Mouse (Mus musculus) urinary bladder, postnatal 36 days (tissue): Measurements from ENCODE around the gene Nck2.
A peak's percentile ranks its signal among the peaks of the same experiment; 100 is the strongest.
"Not testable (repeated sequence)": the region's sequence is repeated elsewhere in the genome, so short reads cannot be mapped to it uniquely, and the experiment has no call there.

Experiments
- DNase-seq, 2 experiments: peaks; one replicate each; pipeline ENCODE4 v3.0.0; 2022; ENCODE audit warnings: low spot score in 2 of 2, mixed read lengths in 1 of 2

Gene Nck2

DNA sequence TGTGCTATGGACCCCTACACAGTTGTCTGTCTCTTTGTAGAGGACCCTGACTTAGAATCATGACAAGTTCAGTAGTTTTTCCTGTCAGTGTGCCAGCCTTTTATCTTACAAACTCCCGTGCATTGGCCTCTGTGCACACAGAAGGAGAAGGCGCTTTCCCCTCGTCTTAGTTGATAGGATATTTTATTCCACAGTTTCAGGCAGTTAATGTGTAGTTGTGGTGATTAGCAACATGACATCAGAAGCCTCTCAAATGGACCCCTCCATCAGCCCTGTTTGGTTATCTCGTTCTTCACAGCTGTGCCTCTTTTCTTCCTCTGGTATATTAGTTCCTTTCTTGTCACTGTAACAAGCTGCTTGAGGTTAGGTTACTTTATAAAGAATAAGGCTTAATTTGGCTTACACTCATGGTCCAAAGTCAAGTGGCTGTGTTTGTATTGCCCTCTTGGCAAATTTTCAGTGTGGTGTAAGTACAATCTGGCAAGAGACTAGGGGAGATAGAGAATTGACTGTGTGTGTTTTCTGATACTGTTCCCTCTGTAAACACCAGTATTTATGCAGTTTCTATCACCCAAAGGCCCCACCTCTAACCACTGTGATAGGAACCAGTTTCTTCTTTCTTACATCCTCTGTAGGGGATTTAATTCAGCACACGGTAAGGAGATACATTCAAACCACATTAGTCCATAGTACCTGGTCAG lies 89.8 kb downstream of the Nck2 start:
- DNase-seq = no peak

DNA sequence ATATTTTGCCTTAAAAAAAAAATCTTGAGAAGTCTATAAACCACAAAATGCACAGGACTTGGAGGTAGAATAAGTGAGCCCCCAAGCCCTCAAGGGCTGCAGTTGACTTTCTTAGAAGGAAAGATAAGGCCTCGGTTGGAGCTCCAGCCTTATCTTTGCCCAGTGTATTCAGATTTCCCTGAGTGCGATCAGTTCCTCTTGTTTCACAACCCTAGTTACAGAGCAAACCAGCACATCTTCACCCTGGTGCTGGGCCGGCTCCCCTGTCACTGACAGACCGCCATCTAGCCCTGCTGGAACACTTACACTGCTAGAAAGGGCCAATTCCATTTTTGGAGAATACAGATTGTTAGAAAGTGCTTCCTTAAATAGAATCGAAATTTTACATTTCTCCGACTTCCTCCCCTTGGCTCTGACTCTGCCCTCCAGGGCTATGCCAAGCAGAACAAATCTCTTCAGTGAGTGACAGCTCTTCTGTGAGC lies 91.2 kb downstream of the Nck2 start:
- peak in 1 of 2 experiments; percentile 9 for DNase-seq

DNA sequence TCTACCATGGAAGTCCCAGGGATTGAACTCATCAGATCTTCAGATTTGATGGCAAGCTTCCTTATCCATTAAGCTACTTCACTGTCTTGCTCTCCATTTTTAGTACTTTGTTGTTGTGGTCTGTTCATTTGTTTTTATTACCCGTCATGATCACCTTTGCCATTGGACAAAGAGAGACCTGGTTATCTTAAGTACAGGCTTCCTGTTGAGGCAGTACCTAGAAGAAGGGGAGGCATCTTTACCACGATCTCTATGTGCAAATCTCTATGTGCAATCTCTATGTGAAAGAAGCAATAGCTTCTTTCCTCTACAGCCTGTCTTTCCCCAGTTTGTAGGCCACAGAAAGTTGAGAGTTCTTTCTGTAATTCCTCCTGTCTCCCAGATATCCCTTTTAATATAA lies 91.9 kb downstream of the Nck2 start:
- DNase-seq = no peak

DNA sequence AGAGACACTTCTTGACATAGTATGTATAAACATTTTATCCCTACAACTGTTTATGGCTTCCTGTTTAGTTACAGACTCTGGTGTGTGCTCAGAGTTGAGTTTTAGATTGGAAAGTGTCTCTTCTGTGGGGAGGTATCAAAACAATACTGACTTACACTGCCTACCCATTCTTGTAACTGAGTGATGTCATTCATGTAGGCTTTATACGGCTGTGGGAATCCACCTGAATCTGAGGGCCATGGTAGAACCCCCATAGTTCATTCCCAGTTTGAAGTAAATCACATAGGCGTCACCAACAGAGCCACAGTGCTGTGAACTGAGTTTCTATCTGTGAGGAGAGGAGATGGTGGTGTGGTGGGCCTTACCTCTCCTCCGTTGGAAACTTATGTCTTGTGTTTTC lies 92.6 kb downstream of the Nck2 start:
- DNase-seq = no peak

- DNase-seq = no peak
Observed at GRCm38 (mm10) chr1:43537496-43537895, 93.1 kb downstream of the Nck2 start.

- DNase-seq = no peak
Observed at GRCm38 (mm10) chr1:43538716-43539115, 94.3 kb downstream of the Nck2 start.

DNA sequence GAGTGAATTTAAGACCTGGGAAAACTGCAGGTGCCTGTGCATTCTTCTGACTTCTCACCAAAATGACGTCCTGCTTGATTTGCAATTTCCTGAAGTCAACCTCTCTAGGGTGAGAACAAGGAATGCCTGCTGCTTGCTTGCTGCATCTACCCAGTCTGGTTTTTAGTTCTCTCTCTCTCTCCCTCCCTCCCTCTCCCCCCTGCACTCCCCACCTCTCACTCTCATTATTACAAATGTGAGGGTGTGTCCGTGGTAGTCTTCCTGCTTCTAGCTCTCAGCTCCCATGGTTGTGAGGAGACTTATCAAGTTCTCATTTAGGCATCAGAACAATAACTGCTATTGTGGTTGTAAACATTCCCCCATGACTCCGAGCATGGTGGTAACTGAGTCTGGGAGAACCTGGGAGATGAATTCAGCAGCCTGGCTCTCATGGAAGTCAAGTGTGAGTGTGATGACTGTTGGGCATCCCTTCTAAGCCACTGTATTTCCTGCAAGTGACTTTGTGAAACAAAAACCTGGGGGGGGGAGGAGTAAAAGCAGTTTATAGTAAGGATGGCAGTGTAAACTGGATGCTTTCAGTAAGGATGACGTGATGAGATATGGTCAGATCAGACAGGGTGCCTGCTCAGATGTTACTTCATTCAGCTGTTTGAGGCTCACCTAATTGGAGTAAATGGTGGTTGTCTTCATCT lies 95.5 kb downstream of the Nck2 start:
- DNase-seq = no peak

DNA sequence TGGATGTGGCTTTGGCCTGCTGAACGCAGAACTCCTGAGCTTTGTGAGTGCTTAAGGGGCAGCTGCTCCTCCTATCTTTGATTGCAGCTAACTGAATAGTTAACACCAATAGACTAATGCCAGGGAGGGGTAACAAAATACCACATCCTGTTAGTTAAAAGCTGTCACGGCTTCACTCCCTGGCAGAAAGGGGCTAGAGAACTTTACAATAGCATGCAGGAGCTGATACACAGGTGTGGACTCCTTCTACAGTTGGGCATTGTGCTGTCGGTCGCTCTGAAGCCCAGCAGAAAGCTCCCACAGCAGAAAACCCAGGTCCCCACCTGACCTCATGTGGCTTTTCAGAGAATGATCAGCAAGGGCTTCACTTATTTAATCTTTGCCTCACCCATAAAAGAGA lies 98.0 kb downstream of the Nck2 start:
- DNase-seq = no peak

- DNase-seq = no peak
Observed at GRCm38 (mm10) chr1:43547644-43548043, 103.3 kb downstream of the Nck2 start.

- DNase-seq = no peak
Observed at GRCm38 (mm10) chr1:43548749-43549148, 104.4 kb downstream of the Nck2 start.

- DNase-seq = no peak
Observed at GRCm38 (mm10) chr1:43550525-43550924, 106.1 kb downstream of the Nck2 start.

- not testable (repeated sequence) for DNase-seq
Observed at GRCm38 (mm10) chr1:43553989-43554679, 109.8 kb downstream of the Nck2 start.

DNA sequence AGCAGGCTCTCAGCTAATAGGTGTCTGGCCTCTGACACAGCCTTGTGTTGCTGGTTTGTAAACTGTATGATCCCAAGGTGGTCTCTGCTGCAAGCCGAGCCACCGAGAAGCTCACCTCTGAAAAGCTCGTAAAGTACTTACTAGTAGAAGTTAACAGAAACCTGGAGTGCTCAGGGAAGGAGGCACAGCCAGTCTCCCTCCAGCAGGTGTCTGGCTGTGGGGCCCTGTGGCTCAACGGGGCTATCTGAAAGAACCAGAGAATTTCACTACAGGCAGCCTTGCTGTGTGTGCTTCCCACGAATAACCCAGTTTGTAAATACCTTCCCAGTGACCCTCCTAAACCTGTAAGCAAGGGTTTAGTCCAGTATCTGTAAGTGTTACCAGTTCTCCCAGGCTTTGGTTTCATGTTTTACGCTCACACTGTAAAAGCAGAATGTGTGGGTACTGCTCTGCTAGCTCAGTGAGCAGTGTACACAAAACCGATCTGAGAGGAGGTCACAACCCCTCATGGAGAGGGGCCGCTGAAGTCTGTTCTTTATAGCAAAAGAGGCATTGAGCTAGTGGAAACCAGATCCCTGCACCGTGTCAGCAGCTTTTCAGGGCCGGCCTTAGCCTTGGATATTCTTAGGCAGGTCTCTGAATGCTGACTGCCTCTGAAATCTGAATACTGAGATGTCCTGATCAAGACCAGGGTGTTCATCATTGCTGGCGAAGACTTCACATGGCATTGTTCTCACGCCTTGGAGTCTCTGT lies 111.0 kb downstream of the Nck2 start:
- DNase-seq = no peak

DNA sequence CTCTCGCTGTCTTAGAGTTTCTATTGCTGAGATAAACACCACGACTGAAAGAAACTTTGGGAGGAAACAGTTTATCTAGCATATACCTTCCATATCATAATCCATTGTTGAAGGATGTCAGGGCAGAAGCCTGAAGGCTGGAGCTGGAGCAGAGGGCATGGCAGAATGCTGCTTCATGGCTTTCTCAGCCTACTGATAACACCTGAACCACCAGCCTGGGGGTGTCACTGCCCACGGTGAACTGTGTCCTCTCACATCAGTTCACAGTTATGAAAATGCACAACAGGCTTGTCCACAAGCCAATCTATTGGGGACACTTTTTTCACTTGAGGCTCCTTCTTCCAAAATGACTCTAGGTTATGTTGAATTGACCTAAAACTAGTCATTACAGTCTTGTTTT lies 114.0 kb downstream of the Nck2 start:
- no peak for DNase-seq

DNA sequence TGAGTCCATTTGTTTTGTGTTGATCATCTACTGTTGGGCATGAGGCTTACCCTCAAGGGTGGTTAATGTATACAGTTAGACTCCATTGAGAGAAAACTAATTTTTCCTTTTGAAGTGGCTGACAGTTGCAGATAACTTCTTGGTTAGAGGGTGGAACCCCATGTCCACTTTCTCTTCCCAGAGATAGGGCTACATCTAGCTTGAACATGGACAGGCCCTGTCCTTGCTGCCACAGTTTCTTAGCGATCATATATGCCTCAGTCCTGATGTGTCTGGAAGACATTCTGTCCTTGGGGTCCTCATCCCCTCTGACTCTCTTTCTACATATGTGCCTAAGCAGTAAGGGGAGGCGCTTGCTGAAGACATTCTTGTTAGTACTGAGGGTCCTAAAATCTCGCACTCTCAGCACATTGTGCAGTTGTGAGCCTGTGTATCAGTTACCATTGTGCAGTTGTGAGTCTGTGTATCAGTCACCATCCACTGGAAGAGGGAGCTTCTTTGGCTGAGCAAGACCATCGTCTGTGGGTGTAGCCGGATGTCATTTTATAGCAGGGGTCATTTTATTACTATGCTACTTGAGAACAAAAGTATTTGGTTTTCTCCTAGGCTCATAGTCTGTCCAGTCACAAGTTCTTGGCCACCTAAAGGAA lies 114.8 kb downstream of the Nck2 start:
- DNase-seq = no peak

DNA sequence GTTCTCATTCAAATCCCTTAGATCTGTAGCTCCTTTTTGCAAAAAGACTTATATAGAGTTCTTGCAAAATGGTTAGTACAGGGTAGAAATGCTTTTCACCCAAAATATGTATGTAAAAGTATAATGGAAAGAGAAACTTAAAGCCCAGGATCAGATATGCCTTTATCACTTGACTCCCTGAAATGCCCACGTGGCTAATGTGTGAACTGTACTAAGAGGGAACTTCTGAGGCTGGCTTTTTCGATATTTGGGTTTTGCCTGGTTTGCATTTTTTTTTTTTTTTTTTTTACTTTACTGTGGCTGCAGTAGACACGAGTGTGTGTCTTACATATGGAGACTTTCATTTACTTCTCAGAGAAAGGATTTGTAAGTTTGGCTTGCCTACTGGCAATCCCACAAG lies 116.7 kb downstream of the Nck2 start:
- no peak for DNase-seq

- no peak for DNase-seq
Observed at GRCm38 (mm10) chr1:43562002-43562666, 117.8 kb downstream of the Nck2 start.

GRCm38 (mm10) chr1:43565260-43565659 lies 120.9 kb downstream of the Nck2 start:
- no peak for DNase-seq

DNA sequence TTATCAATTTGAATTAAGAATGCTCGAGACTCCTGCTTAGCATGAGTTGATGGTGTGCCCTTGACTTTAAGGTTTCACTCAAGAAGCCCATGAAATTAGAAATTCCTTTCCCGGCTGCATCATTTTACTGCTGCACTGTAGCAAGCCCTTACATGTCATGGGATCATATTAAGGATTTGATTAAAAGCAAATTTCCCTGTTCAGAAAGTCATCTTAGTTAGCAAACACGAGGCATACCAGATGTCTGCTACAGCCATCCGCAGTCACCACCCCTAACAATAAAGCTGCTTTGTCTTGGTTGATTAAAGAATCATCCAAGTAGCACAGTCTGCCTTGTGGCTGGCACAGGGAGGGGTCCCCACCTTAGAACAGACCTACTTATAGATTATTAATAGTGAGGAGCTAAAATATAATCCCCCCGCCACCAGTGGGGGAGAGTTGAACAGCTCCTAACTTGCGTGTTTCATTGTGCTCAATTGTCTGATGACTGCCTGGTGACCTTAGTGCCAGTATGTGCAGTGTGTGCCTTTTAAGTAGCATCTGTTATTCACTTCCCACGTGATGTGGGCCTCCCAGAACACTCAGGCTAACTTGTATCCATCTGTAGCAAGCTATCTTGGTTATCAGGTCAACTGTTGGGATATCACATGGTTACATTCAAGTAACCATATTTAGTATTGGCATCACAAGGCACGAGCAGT lies 122.4 kb downstream of the Nck2 start:
- DNase-seq = no peak

GRCm38 (mm10) chr1:43568824-43569223 lies 124.4 kb downstream of the Nck2 start:
- no peak for DNase-seq
